Mouse (Mus musculus) cerebellum, postnatal 4 days (tissue): ENCODE data around the gene Slc29a2.
"Not testable (repeated sequence)": the region's sequence is repeated elsewhere in the genome, so short reads cannot be mapped to it uniquely, and the experiment has no call there.

ENCODE experiments used
- DNase-seq, 2 experiments: peaks; one replicate each; pipeline ENCODE4 v3.0.0; 2022; ENCODE audit warnings: low spot score in 2 of 2, mixed read lengths in 1 of 2

The Slc29a2 gene

DNA sequence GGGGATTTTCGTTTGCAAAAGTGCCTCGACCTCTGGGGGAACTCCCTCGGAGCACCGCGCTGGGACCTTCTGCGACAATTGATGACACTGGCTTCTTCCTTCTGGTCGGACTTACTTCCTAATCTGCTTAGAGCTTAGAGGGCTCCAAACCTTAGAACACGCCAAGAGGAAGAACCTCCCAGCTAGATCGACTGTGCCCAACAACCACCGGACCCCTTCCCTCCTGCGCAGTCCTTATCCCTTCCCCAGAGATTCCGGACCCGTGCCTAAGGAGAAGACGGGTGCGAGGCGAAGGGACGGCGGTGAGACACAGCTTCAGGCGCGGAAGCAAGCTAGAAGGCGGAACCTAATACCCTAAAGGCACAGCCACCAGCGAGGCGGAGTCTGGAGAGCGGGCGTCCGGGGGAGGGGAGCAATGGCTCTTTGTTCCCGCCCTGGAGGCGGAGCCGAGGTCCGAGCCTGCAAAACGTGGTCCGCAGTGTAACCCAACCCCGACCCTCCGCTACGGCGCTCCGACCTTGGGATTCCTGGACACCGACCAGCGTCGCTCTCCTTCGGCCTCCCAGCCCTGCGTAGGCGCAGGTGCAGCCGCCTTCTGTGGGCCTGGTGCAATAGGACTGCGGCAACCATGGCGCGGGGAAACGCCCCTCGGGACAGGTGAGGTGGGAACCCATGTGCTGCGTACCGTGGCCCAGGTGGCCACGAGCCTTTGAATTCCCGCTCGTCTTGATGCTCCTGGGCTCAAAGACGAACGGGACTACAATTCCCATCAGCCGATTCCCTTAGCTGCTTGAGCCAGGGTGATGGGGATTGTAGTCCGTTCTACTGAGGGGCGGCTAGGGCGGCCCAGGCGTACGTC, at the start of gene Slc29a2:
Gene Slc29a2, plus strand, starts transcription at position 240 of the 859 bp plus-strand sequence.
- DNase-seq: peak; percentile 82 to 87

DNA sequence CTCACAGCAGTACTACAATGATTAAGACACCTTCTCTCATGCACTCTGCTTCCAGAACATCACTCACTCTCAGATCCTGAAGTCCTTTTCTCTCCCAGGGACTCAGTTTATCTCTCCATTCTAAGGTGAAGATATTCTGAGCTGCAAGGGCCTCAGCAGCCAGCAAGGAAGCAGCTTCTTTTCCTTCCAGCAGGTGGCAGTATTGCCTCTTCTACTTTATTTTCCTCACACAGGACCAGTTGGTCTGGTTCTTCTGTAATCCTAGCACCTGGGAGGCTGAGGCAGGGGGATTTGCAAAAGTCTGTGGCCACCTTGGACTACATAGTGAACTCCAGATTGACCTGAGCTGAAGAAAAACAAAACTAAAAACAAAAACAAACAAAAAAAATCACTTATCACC, 41.9 kb upstream of the Slc29a2 start:
- DNase-seq: peak in 1 of 2 experiments; percentile 54

DNA sequence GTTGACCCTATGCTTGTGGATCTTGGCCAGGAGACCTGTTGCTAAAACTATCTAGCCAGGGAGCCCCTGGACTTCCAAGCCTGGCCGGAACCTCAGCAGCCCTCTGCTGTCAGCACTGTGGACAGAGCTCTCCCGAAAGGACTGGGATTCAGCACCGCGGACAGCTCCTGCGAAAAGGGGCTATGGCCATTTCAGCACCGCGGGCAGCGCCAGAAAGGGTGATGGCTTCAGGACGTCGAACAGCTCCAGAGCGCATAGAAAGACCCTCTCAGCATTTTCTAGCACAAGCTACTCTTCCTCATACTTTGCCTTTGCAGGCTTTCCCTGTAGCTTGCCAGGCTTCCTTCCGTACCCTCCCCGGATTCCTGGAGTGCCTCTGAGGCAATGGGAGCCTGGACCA, 34.6 kb upstream of the Slc29a2 start:
- peak; percentile 77 to 78 for DNase-seq

DNA sequence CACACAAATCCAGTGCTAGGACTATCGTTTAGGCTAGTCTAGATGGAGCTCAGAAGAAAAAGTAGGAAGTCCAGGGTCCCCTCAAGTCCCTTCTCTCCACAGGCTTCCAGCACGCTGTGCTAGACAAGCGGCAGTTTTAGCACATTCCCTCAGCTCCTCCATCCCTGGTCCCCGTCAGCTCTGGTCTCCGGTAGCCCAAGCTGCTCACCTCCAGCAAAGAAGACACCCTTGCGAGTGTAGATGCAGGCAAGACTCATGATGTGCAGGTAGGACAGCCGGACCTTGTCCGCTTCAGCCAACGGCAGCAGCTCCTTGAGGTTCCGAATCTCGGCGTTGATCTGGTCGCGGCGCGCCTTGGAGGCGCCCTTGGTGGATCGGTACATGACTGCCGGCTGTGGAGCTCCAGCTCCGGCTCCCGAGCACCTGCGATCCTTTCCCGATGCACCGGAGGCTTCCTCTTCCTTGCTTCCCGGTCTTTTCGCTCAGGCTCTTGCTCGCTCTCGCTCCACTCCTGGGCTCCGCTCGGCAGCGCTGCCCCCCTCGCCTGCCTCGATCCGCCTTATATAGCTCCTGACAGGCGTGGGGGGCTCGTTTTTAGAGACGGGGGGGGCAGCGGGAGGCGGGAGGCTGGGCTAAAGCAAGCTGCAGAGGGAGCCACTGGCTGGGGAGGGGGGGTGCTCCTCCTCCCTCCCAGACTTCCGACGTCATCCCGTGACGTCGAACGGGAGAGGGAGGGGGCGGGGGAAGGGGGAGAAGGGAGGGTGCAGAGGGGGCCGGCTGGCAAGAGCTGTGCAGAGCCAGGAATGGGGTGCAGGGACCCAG, 34.0 kb upstream of the Slc29a2 start:
- peak in 1 of 2 experiments; percentile 67 for DNase-seq

GRCm38 (mm10) chr19:4990256-4990625, 33.4 kb upstream of the Slc29a2 start, which contains the start of gene Npas4:
TSS of gene Npas4 (minus strand) at chr19:4990316.
- DNase-seq: no peak

DNA sequence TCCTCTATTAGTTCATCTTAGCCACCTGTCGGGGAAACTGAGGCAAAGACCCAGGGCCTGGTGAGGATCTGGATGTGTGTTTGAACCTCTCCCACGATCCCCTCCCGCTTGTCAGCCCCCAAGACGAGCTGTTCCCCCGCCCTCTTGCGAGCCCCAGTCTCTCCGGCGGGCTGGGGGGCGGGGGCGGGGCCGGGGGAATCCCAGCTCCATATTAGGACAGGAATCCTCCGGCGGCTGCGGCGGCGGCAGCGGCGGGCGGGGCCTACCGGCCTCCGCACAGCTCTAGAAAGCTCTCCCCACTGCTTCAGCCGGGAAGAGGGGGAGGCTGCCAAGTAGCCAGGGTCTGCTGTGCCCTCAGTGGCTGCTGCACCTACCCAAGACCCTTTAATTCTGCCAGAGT, 32.9 kb upstream of the Slc29a2 start:
- DNase-seq: peak in 1 of 2 experiments; percentile 34

DNA sequence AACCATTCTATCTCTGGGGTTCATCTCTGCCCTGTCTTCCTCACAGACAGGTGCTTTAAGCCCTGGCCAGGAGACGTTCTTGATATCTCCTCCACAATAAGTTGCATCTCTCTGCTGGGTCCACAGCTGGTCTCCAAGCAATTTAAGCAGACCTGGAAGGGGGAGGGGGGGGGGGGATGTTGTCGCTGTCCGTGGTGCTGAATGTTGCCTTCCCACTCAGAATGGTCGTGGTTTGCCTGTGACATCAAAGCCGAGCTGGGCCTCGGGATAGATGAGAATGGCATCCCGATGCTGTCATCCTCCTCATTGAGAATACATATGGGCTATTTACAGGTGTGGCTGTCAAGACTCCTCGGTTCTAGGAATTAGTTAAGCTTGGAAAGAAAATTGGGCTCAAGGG, 31.3 kb upstream of the Slc29a2 start:
- DNase-seq: no peak

GRCm38 (mm10) chr19:4992904-4993303, 30.8 kb upstream of the Slc29a2 start:
- DNase-seq: peak in 1 of 2 experiments; percentile 46

GRCm38 (mm10) chr19:4994043-4994442, 29.6 kb upstream of the Slc29a2 start:
- DNase-seq: no peak

DNA sequence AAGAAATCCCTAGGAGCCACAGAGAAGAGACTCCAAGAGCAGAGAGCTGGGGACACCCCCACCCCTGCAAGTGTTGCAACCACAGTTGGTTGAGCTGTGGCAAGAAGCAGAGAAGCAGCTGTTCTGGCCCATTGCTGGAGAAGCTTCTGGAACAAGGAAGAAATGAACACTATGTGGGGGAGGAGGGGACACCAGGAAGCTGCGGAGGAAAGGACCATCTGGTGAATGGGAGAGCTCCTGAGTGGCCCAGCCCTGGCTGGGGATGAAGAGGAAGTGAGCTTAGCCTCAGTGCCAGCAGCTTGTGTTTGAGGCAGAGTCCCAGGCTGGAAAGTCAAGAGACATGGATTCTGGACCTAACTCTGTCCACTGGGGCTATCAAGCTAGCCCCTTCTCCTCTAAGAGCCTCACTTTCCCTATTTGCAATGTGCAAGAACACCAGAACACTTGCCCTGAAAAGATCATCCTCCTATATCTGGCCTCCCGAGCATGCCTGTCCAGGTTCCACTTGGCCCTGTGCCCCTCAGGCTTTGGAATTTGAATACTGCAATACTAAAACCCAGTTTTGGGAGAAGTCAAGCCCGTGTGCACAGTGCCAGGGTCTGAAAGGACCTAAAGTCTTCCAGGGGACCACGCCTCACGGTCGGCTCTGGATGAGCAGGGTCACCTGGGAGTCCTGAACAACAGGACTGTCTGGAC, 24.1 kb upstream of the Slc29a2 start:
- DNase-seq: no peak

GRCm38 (mm10) chr19:5001666-5002406, 21.8 kb upstream of the Slc29a2 start:
- peak; percentile 80 to 84 for DNase-seq

DNA sequence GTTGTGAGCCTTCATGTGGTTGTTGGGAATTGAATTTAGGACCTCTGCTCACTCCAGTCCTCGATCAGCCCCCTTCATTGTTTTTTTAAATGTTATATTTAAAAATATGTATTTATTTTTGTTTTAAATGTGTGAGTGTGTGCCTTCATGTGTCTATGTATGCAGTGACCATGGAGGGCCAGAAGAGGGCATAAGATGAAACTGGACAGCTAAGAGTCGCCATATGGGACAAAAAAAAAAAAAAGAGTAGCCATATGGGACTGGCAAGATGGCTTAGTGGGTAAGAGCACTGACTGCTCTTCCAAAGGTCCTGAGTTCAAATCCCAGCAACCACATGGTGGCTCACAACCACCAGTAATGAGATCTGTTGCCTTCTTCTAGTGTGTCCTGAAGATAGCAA, 20.0 kb upstream of the Slc29a2 start:
- DNase-seq: not testable (repeated sequence)

DNA sequence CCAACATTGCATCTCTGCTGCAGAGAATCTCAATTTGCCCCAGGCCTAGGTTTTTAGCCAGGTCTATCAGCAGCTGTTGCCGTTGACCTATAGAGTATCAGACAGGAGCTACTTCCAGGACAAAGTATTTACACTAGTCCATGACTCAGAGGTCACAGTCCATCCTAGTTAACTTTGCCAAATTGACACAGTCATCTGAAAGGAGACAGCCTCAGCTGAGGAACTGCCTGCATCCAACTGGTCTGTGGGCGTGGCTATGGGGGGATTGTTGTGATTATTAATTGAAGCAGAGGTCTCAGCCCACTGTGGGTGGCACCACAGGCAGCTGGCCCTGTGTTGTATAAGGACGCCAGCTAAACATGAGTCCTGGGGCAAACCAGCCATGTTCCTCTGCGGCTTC, 18.7 kb upstream of the Slc29a2 start:
- DNase-seq: no peak

GRCm38 (mm10) chr19:5013138-5013537, 10.5 kb upstream of the Slc29a2 start:
- DNase-seq: no peak

DNA sequence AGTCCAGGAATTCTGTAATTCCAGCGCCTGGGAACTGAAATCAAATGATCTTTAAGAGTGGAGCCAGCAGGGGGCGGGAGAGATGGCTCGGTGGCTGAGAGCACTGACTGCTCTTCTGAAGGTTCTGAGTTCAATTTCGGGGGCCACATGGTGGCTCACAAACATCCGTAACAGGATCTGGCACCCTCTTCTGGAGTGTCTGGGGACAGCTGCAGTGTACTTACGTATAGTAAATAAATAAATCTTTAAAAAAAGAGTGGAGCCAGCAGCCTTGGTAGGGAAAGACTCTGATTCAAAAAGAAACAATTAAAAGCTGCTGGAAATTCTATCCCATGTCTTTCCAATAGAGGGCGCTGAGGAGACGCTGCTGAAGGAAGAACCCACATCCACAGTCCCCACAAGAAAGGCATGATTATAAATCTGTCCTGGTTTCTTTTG, 8.7 kb upstream of the Slc29a2 start:
- no peak for DNase-seq

- DNase-seq: no peak
Measured at GRCm38 (mm10) chr19:5016221-5016742, 7.4 kb upstream of the Slc29a2 start.

- peak in 1 of 2 experiments; percentile 77 for DNase-seq
Measured at GRCm38 (mm10) chr19:5016782-5017181, 6.9 kb upstream of the Slc29a2 start.

DNA sequence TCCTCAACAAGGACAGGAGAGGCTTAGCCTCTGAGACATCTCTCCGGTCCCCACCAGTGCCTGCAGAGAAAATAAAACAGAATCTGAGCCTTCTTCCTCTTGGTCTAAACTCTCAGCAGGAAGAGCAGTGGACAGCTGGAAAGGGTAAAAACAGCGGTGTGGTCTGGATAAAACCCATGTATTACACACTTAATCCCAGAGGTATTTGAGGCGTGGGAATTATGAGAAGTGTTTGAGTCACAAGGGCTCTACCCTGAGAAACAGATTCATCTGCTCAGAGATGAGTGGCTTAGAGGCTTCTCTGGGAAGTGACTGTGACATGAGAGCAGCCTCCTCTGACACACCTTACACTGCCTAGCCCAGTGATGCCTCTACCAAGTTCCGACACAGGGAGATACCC, 6.0 kb upstream of the Slc29a2 start:
- DNase-seq: no peak

- DNase-seq: no peak
Measured at GRCm38 (mm10) chr19:5018191-5018590, 5.5 kb upstream of the Slc29a2 start.

GRCm38 (mm10) chr19:5021416-5021815, 2.2 kb upstream of the Slc29a2 start:
- no peak for DNase-seq

DNA sequence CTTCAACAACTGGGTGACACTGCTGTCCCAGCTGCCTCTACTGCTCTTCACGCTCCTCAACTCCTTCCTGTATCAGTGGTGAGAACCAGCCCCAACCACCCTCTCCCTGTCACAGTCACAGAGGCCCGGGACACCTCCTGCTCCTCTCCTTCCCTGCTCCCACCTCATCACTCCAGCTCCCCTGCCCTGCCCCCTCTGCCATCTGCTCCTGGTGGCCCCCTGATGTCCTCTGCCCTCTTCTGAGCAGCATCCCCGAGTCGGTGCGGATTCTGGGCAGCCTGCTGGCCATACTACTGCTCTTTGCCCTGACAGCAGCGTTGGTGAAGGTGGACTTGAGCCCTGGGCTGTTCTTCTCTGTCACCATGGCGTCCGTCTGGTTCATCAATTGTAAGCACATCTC, 2.5 kb downstream of the Slc29a2 start:
- no peak for DNase-seq
